ENCODE assay signal across 10 mouse cellular contexts in the genomic region with DNA sequence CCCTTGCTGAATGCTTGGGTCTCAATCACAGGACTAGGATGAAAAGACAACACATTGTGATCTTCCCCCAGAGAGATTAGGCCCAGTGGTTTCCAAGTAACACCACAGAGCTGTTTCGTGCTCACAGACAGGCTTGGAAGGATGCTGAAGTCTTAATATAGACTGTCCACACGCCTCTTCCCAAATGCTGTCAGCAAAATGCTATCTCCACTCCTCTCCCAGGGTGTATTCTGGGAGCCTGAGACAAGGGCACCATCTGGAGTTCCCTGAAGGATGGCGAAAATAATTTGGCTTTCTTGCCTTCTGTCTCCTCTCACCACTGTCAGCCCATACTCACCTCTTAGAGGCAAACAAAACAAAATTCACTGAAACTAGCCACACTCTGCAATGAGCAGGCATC.
A peak's percentile ranks its signal among the peaks of the same experiment; 100 is the strongest.
DNase-seq lines count a peak whose midpoint lies in the region; ATAC-seq lines count a peak whose summit lies in the region.
"Had no signal": no experiment of that assay in that cellular context is flagged by ENCODE, and none has a peak within 500 bp of the region (broad histone marks: within the 10 kb centered on the region; RNA-seq: fewer than 3 reads in every experiment).

No protein-coding gene starts in this region.

- H3K4me2 ChIP-seq in forebrain, embryonic 13.5 days, result no peak overlapping the region
- H3K4me2 ChIP-seq: kidney, embryonic 15.5 days had no signal

- H3K4me1 ChIP-seq in forebrain, embryonic 13.5 days, result peaks cover 8% of the 10 kb centered on the region
- H3K4me1 ChIP-seq: kidney, embryonic 15.5 days had no signal

- DNase-seq in cerebellum, postnatal 4 days (ENCODE audit: low spot score in 2 of 2), result no peak
- DNase-seq in cerebellum, adult 11-12 months, result peak; percentile 81
- peak; percentile 40 to 73 for DNase-seq in frontal cortex, postnatal 10 days (ENCODE audit: low spot score in 2 of 2)
- peak; percentile 86 for DNase-seq in left cerebral cortex, adult 9 months (ENCODE audit: low spot score in 2 of 2)
- no peak for DNase-seq in urinary bladder, postnatal 4 days (ENCODE audit: low spot score in 2 of 2)
- no peak for DNase-seq in thymus, adult 18-20 months

- no peak overlapping the region for H3K9ac ChIP-seq in forebrain, embryonic 13.5 days
- H3K9ac ChIP-seq: kidney, embryonic 15.5 days had no signal

- H3K4me3 ChIP-seq in forebrain, embryonic 13.5 days, result no peak overlapping the region
- H3K4me3 ChIP-seq: embryonic facial prominence, embryonic 10.5 days; kidney, embryonic 15.5 days had no signal

- no peaks in the 10 kb centered on the region for H3K9me3 ChIP-seq in forebrain, embryonic 13.5 days (replicated peaks)
- H3K9me3 ChIP-seq: embryonic facial prominence, embryonic 10.5 days; kidney, embryonic 15.5 days had no signal

- no peaks in the 10 kb centered on the region for H3K27me3 ChIP-seq in forebrain, embryonic 13.5 days
- H3K27me3 ChIP-seq: kidney, embryonic 15.5 days had no signal

- no peak overlapping the region for H3K27ac ChIP-seq in forebrain, embryonic 13.5 days
- H3K27ac ChIP-seq: embryonic facial prominence, embryonic 10.5 days; kidney, embryonic 15.5 days had no signal

- peak; percentile 94 for ATAC-seq in cerebellum, adult (ENCODE audit: insufficient number of reproducible peaks, low FRiP score, low TSS enrichment)
- no peak for ATAC-seq in forebrain, embryonic 13.5 days

- 87% methylated on average over 3 of the region's 3 CpGs for WGBS in forebrain, embryonic 13.5 days

- H3K36me3 ChIP-seq in forebrain, embryonic 13.5 days (ENCODE audit: poor library complexity, severe bottlenecking), result no peaks in the 10 kb centered on the region
- H3K36me3 ChIP-seq: embryonic facial prominence, embryonic 10.5 days; kidney, embryonic 15.5 days had no signal

Comparison
In these comparisons a context has a peak if more than half of its experiments do, and no peak if none do; other contexts are left out.
1. DNase-seq: peak in cerebellum, adult 11-12 months (single experiment), frontal cortex, postnatal 10 days (2 of 2) and left cerebral cortex, adult 9 months (2 of 2); none in cerebellum, postnatal 4 days (0 of 2), urinary bladder, postnatal 4 days (0 of 2) and thymus, adult 18-20 months (0 of 2).